Mouse (Mus musculus) frontal cortex, postnatal 25 days (tissue): ENCODE results near the gene Stk36.

ENCODE experiments used
- DNase-seq, 2 experiments: peaks; one replicate each; pipeline ENCODE4 v3.0.0; 2022; ENCODE audit warnings: low spot score in 2 of 2

Stk36 gene

DNA sequence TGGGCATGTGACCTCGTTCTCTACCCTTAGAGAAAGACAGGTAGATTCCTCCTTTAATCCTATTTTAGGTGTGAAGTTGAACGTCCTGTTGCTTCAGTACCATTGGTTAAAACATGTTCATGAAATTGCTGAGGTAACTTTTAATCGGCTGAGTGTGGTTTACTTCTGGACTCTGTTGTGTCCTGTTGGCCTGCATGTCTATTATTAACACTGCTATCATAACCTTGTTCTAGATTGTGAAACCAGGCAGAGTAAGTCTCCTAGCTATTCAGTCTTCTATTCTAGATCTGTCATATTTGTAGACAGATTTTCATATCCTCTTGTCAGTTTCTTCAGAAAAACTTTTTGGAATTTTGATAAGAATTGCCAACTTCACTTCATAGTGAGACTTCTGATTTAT is 67.1 kb downstream of the Stk36 start:
- DNase-seq: no peak

GRCm38 (mm10) chr1:74672731-74673130 is 71.5 kb downstream of the Stk36 start:
- DNase-seq: no peak

DNA sequence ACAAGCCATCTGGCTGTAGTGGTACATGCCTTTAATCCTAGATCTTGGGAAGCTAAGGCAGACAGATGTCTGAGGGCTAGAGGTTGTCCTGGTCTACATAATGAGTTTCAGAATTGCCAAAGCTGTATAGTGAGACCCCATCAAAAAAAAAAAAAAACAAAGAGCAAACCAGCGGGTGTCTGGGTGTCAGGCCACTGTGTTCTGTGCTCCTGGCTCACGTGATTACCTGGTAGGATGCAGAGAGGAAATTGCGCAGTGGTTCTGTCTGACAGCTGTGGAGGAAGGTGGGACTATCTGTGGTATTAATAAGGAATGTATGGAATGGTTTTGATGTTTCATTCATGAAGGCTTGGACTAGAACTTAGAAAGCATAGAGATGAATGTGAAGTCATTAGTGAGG is 75.6 kb downstream of the Stk36 start:
- no peak for DNase-seq

DNA sequence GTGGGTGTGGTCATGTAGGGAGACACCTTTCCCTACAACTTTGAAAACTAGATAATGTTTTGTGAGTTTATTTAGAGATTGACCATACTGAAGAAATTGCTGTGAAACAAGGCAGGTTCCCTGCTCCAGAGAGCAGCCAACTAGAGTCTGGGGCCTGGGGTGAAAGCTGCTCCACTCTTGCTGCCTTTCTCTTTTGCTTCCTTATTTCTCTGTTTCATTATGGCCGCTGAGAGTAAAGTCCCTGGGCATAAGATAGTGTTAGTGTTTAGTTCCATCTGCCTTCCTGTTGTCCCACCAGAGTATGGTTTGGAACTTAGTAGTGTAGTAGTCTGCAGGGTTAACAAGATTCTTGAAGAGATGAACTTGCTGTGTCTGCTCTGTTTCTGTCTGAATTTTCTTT is 76.6 kb downstream of the Stk36 start:
- DNase-seq: no peak
